Mouse (Mus musculus) right cerebral cortex, postnatal 14 days (tissue): ENCODE data around the gene Armcx4.
A peak's percentile ranks its signal among the peaks of the same experiment; 100 is the strongest.
"Not testable (repeated sequence)": the region's sequence is repeated elsewhere in the genome, so short reads cannot be mapped to it uniquely, and the experiment has no call there.

Experiments
- DNase-seq: peaks from one replicate; pipeline ENCODE4 v3.0.0; 2022

Gene Armcx4

GRCm38 (mm10) chrX:134686267-134686666 is at the start of gene Armcx4:
Gene Armcx4 (plus strand): TSS chrX:134686519.
- peak; percentile 68 for DNase-seq

DNA sequence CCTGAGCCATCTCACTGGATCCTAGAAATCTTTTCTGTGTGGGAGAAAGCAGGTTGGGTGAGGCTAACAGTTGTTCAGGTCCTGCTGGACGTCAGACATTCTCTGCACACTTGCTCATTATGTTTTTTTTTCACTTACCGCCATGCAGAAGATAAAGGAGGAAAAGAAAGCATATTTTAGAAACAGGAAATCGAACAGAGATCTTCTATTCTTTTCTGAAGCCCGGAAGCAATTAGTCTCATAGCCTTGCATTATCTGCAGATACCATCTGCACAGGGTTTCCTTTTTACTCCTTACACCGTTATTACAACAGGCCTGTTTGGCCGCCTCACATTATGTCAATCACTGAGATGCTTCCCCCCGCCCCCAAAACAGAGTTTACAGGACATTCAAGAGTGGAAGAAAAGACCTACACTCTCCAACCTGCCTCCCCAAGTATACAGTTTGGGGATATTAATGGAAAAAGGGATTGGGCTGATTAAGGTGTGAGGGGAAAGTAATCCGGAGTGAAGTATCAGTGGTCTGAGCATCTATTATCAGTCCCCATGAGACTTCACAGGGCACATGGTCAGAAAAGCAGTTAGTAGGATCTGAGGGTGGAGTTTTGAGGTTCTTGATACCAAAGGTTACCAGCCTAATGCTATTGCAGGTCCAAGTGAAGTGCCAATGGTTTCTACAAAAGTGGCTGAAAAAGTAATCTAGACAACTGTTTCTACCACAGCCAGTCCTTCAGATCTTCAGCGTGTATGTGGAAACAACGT is 45.1 kb upstream of the Armcx4 start:
- DNase-seq = no peak

DNA sequence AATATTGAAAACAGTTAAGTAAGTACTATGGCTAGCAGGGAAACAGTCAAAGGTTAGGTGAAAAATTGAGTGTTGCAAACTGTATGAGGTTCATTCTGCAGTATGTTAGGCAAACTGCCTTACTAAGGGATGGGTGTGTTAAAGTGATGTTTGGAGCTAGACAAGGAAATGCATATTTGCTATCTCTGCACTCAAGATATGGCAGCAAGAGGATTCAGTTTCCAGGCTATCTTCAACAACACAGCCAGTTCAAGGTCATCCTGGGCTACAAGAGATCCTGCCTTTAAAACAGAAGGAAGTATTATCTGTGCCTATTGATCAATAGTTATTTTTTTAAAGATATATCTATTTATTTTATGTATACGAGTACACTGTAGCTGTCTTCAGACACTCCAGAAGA is 40.0 kb upstream of the Armcx4 start:
- no peak for DNase-seq

DNA sequence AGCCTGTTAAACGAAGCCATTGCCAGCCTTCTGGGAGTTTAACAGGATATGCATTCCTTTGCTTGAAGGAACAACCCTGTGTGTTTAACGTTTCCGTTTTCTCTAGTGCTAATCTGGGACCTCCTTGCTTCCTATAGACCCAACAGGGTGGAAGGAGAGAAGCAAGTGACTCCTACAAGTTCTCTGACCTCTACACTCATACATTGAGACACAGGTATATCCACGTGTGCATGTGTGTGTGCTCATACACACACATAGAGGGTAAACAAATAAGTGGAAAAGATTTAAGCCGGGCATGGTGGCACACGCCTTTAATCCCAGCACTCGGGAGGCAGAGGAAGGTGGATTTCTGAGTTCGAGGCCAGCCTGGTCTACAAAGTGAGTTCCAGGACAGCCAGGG is 38.9 kb upstream of the Armcx4 start:
- DNase-seq = no peak

- DNase-seq = peak; percentile 66
Observed at GRCm38 (mm10) chrX:134648031-134648692, 38.2 kb upstream of the Armcx4 start.

DNA sequence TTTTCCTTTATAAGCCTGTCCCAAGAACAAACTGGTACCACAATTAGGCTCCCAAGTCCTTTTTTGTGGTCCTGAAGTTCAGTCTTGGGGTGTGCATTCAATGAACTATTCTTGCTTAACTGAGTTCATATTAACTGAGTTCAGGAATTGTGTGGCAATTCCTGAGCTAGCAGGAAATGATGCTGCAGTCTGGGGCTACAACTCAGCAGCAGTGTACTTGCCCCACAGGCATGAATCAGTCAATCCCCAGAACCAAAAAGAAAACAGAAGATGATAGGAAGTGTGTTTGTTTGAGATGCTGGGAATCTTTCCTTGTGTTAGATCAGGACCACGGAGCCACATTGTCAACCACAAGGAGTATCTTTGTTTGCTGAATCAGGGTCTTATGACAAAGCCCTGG is 34.3 kb upstream of the Armcx4 start:
- DNase-seq = no peak

GRCm38 (mm10) chrX:134661586-134661985 is 24.7 kb upstream of the Armcx4 start:
- no peak for DNase-seq

DNA sequence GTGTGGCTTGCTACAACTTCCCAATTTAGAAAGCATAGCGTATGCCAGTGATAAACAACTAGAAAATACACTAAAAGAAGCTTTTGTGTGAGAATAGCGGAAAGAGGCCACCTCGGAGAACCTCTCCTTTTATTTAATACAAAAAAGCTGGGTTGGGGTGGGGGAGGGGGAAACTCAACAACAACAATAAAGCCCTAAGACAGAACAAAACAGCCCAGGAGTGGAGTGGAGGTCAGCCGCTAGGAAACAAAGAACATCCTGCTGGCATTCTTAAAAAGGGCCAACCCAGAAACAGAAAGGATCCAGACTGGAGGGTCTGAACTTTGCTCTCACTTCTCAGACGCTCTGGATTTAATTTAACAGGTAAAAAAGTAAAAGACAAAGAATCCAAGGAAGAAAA is 11.3 kb upstream of the Armcx4 start:
- no peak for DNase-seq

GRCm38 (mm10) chrX:134675959-134676358 is 10.4 kb upstream of the Armcx4 start:
- no peak for DNase-seq

DNA sequence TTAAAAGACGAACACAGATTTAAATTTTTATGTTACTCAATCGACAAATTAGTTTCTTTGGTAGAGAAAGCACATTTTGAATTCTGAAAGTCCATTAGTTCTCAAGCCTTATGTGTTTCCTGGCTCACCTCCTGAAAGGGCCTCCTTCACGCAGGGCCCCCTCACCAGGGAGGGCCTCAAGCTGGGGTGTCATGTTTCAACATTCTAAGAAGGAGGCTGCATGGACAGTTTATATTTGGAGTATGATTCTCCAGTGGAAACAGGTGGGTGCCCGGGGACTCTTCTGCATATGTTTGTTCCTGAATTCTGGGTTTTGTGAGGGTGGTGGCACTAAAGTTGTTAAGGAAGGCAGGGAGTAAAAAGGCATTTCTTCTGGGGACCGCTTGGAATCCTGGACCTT is 1.4 kb upstream of the Armcx4 start:
- no peak for DNase-seq

GRCm38 (mm10) chrX:134686739-134687171 is 436 bp downstream of the Armcx4 start:
- peak; percentile 39 for DNase-seq

DNA sequence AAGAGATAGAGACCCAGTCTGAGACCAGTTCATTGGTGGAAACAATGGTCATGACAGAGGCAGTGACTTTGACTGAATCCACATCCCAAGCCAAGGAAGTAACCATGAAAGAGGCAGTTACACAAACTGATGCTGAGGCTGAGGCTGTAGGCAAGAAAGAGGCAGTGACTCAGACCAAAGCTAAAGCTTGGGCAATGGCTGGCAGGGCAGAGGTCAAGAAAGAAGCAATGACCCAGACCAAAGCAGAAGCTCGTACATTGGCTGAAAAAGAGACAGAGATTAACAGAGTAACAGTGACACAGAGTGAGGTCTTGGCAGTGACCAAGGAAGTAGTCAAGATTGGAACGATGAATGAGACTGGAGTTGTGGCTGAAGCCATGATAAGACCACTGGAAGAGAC is 3.4 kb downstream of the Armcx4 start:
- no peak for DNase-seq

DNA sequence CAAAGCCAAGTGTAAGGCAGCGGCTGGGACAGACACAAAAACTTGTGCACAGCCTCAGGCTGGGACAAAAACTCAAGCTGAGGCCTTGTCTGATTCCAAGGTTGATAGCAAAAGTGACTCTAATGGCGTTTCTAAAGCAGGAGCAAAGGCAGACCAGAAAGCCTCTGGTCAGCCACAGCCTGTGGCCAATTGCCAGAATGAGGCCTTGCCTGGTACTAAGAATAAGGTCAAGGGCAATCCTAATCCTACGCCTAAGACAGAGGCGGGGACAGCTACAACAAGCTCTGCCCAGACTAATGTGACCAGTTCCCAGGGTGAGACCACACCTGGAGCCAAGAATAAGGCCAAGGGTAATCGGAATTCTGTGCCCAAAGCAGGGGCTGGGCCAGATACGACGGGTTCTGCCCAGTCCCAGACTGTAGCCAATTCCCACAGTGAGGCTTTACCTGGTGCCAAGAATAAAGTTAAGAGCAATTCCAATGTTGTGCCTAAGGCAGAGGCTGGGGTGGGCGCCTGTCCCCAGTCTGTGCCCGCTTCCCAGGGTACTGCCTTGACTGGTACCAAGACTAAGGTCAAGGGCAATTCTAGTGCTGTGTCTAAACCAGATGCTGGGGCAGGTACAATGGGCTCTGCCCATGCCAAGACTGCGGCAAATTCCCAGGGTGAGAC is 4.7 kb downstream of the Armcx4 start:
- DNase-seq = no peak

DNA sequence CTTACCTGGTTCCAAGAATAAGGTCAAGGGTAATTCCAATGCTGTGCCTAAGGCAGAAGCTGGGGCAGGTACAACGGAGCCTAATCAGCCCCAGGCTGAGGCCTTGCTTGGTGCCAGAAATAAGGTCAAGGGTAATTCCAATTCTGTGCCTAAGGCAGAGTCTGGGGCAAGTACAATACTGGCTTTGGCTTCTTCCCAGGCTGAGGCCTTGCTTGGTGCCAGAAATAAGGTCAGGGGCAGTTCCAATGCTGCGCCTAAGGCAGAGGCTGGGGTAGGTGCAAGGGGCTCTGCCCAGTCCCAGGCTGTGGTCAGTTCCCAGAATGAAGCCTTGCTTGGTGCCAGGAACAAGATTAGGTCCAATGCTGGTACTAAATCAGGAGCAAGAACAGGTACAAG is 5.2 kb downstream of the Armcx4 start:
- no peak for DNase-seq

DNA sequence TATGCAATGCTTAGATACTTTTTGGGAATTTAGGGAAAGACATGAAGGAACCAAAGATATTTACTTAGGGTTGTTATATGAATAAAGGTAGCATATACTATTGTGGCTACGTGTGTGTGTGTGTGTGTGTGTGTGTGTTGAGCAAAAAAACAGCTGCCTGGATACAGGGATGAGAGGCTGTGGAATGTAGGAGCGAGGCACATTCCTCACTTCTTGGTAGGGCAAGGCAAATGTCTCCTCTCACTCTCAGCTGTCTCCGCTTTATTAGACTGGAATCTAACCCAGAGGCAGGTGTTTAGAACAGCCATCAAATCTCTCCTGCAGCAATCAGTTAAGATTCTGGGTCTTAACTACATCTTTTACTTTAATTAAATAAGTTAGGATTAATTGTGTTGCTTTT is 30.5 kb downstream of the Armcx4 start:
- no peak for DNase-seq

- DNase-seq = peak; percentile 45
Observed at GRCm38 (mm10) chrX:134717752-134718308, 31.5 kb downstream of the Armcx4 start, which contains the start of gene Armcx1. Gene Armcx1 (plus strand): TSS chrX:134717963.

GRCm38 (mm10) chrX:134718524-134718923 is 32.2 kb downstream of the Armcx4 start:
- DNase-seq = peak; percentile 65

DNA sequence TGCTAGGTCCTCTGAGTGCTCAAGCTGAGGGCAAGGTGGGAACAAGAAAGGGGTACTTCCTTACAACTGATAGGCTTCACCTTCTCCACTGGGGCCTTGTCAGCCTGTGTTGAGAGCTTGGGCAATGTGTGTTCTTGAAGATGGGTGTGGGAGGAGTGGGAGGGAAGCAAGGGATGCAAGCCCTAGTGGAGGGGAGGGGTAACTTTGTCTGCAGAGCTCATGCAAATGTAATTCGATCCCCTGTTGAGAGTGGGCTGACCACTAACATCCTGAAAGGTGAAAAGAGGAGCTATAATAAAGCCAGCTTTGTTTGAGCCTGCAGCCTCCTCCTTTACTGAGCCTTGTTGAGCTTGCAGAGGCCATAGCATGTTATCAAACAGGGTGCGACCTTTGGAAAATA is 37.4 kb downstream of the Armcx4 start:
- DNase-seq = not testable (repeated sequence)

GRCm38 (mm10) chrX:134729778-134730177 is 43.5 kb downstream of the Armcx4 start:
- no peak for DNase-seq

DNA sequence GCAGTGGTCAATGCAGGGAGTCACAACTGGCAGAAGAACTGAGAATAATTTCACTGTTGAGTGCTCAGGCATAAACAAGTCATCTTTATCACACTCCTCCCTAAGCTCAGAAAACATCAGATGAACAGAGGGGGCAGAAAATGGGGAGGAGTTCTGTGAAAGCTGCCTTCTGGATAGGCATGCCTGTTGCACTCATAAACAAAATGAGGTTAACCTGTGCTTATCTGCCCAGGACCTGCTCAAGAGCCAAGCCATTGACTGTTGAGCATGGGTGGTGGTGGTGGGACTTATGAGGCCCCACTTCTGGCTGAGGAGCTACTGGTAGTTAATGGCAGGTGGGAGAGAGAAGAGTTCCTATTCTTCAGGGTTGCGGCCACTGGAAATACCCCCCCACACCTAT is 51.5 kb downstream of the Armcx4 start:
- DNase-seq = no peak

DNA sequence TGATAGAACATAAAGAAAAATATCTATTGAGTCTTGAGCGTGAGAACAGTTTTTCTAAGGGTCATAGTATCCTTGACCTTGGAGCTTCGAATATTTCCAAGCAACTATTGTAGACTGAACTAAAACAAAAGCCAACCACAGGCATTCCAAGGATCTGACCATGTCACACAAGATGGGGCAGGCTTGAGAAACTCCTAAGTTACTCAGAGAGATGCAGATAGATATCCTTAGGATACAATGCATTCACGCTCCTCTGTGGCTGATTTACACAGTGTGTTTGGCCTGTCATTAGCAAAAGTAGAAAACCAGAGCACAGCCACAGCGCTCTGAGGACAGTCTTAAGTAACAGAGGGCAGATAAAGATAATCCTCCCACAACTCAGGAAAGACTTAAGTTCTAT is 52.8 kb downstream of the Armcx4 start:
- DNase-seq = no peak

DNA sequence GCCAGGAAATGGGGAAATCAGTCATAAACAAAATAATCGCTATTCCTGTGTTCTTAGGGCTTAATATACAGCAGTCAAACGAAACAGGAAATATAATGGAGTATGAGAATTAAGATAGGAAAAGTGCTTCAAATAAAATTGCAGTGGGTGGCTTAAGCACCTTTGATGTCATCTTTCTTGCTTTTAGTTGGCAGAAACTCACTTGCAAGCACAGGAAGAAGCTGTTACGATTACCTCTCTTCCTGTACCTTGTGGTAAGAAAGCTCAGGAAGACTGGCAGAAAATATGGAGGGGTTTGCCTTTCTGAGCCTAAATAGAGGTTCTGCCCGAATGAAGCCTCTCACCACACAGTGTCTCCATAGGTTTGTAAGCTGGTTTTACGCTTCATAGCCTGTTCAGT is 55.5 kb downstream of the Armcx4 start:
- no peak for DNase-seq
